Mouse (Mus musculus): ENCODE results near the gene Nup214. TPM values are rescaled to one million over a fixed set of nuclear protein-coding genes. Genes with fewer than 3 reads are reported as not detected.

Nup214 gene
- polyA plus RNA-seq, 1 experiment = 42.2 TPM

- Histone ChIP-seq H3K79me3 (ENCODE audit: low read depth) (no peaks in the 10 kb centered on the region), H3ac (ENCODE audit: control insufficient read depth, insufficient read length, low read depth) (no peak overlapping the region), H3K4me3 (ENCODE audit: insufficient read depth, poor library complexity, severe bottlenecking) (peak overlapping the region; percentile 2), H3K27me3 (ENCODE audit: control insufficient read depth, insufficient read depth, insufficient read length) (peaks cover 67% of the 10 kb centered on the region), H3K36me3 (ENCODE audit: control insufficient read depth, insufficient read depth) (no peaks in the 10 kb centered on the region), H3K79me2 (ENCODE audit: control insufficient read depth, insufficient read depth) (no peaks in the 10 kb centered on the region)
- TF ChIP-seq CEBPB (IDR thresholded peaks at IDR 0.05; ENCODE audit: low read depth) (no peak), MYOD1 (IDR thresholded peaks at IDR 0.05; ENCODE audit: control insufficient read depth, insufficient read length, low read depth) (no peak), MAX (IDR thresholded peaks at IDR 0.05) (no peak), FOSL1 (IDR thresholded peaks at IDR 0.05; ENCODE audit: insufficient read depth, low read length, poor library complexity, severe bottlenecking) (no peak), USF1 (IDR thresholded peaks at IDR 0.05; ENCODE audit: low read depth) (no peak), MYOG (IDR thresholded peaks at IDR 0.05; ENCODE audit: control insufficient read depth, extremely low read depth, insufficient read length) (no peak), CTCF (IDR thresholded peaks at IDR 0.05; ENCODE audit: control insufficient read depth, insufficient read depth, insufficient read length) (no peak)
Measured at GRCm38 (mm10) chr2:32070747-32071146, 96.5 kb downstream of the Nup214 start.

GRCm38 (mm10) chr2:32074404-32074803 lies 100.2 kb downstream of the Nup214 start:
- H3ac ChIP-seq (ENCODE audit: control insufficient read depth, insufficient read length, low read depth) = no peak overlapping the region
- TF ChIP-seq MAX (IDR thresholded peaks at IDR 0.05) = no peak
- no peak for TF ChIP-seq MYOG (IDR thresholded peaks at IDR 0.05; ENCODE audit: control insufficient read depth, extremely low read depth, insufficient read length)
- no peak for TF ChIP-seq USF1 (IDR thresholded peaks at IDR 0.05; ENCODE audit: low read depth)
- TF ChIP-seq CTCF (IDR thresholded peaks at IDR 0.05; ENCODE audit: control insufficient read depth, insufficient read depth, insufficient read length) = no peak
- TF ChIP-seq FOSL1 (IDR thresholded peaks at IDR 0.05; ENCODE audit: insufficient read depth, low read length, poor library complexity, severe bottlenecking) = no peak
- no peak for TF ChIP-seq CEBPB (IDR thresholded peaks at IDR 0.05; ENCODE audit: low read depth)
- TF ChIP-seq MYOD1 (IDR thresholded peaks at IDR 0.05; ENCODE audit: control insufficient read depth, insufficient read length, low read depth) = no peak

GRCm38 (mm10) chr2:32075368-32075767 lies 101.1 kb downstream of the Nup214 start:
- H3K27me3 ChIP-seq (ENCODE audit: control insufficient read depth, insufficient read depth, insufficient read length) = peaks cover 50% of the 10 kb centered on the region
- H3K79me3 ChIP-seq (ENCODE audit: low read depth) = no peaks in the 10 kb centered on the region
- H3K79me2 ChIP-seq (ENCODE audit: control insufficient read depth, insufficient read depth) = no peaks in the 10 kb centered on the region
- no peak overlapping the region for H3ac ChIP-seq (ENCODE audit: control insufficient read depth, insufficient read length, low read depth)
- no peak for TF ChIP-seq USF1 (IDR thresholded peaks at IDR 0.05; ENCODE audit: low read depth)
- no peak for TF ChIP-seq MYOG (IDR thresholded peaks at IDR 0.05; ENCODE audit: control insufficient read depth, extremely low read depth, insufficient read length)
- no peak for TF ChIP-seq MYOD1 (IDR thresholded peaks at IDR 0.05; ENCODE audit: control insufficient read depth, insufficient read length, low read depth)
- TF ChIP-seq CEBPB (IDR thresholded peaks at IDR 0.05; ENCODE audit: low read depth) = no peak
- TF ChIP-seq MAX (IDR thresholded peaks at IDR 0.05) = no peak
- no peak for TF ChIP-seq CTCF (IDR thresholded peaks at IDR 0.05; ENCODE audit: control insufficient read depth, insufficient read depth, insufficient read length)
- no peak for TF ChIP-seq FOSL1 (IDR thresholded peaks at IDR 0.05; ENCODE audit: insufficient read depth, low read length, poor library complexity, severe bottlenecking)
- no peak overlapping the region for H3K4me3 ChIP-seq (ENCODE audit: insufficient read depth, poor library complexity, severe bottlenecking)
- H3K36me3 ChIP-seq (ENCODE audit: control insufficient read depth, insufficient read depth) = no peaks in the 10 kb centered on the region

More at GRCm38 (mm10) chr2:32074404-32074803, 100.2 kb downstream of the Nup214 start:
- H3K36me3 ChIP-seq (ENCODE audit: control insufficient read depth, insufficient read depth) = no peaks in the 10 kb centered on the region
- H3K79me2 ChIP-seq (ENCODE audit: control insufficient read depth, insufficient read depth) = no peaks in the 10 kb centered on the region
- no peaks in the 10 kb centered on the region for H3K79me3 ChIP-seq (ENCODE audit: low read depth)
- peaks cover 52% of the 10 kb centered on the region for H3K27me3 ChIP-seq (ENCODE audit: control insufficient read depth, insufficient read depth, insufficient read length)
- H3K4me3 ChIP-seq (ENCODE audit: insufficient read depth, poor library complexity, severe bottlenecking) = no peak overlapping the region

- no peaks in the 10 kb centered on the region for H3K36me3 ChIP-seq (ENCODE audit: control insufficient read depth, insufficient read depth)
- H3K27me3 ChIP-seq (ENCODE audit: control insufficient read depth, insufficient read depth, insufficient read length) = peaks cover 56% of the 10 kb centered on the region
- H3K79me2 ChIP-seq (ENCODE audit: control insufficient read depth, insufficient read depth) = no peaks in the 10 kb centered on the region
- no peak for TF ChIP-seq USF1 (IDR thresholded peaks at IDR 0.05; ENCODE audit: low read depth)
- TF ChIP-seq MAX (IDR thresholded peaks at IDR 0.05) = no peak
- no peak overlapping the region for H3ac ChIP-seq (ENCODE audit: control insufficient read depth, insufficient read length, low read depth)
- H3K4me3 ChIP-seq (ENCODE audit: insufficient read depth, poor library complexity, severe bottlenecking) = no peak overlapping the region
- no peaks in the 10 kb centered on the region for H3K79me3 ChIP-seq (ENCODE audit: low read depth)
Measured at GRCm38 (mm10) chr2:32077744-32078143, 103.5 kb downstream of the Nup214 start.

GRCm38 (mm10) chr2:32078522-32078921 lies 104.3 kb downstream of the Nup214 start:
- no peaks in the 10 kb centered on the region for H3K36me3 ChIP-seq (ENCODE audit: control insufficient read depth, insufficient read depth)
- H3K79me3 ChIP-seq (ENCODE audit: low read depth) = no peaks in the 10 kb centered on the region
- no peak overlapping the region for H3K4me3 ChIP-seq (ENCODE audit: insufficient read depth, poor library complexity, severe bottlenecking)
- H3K27me3 ChIP-seq (ENCODE audit: control insufficient read depth, insufficient read depth, insufficient read length) = peaks cover 61% of the 10 kb centered on the region
- no peak overlapping the region for H3ac ChIP-seq (ENCODE audit: control insufficient read depth, insufficient read length, low read depth)
- no peak for TF ChIP-seq USF1 (IDR thresholded peaks at IDR 0.05; ENCODE audit: low read depth)
- no peak for TF ChIP-seq MYOG (IDR thresholded peaks at IDR 0.05; ENCODE audit: control insufficient read depth, extremely low read depth, insufficient read length)
- TF ChIP-seq CTCF (IDR thresholded peaks at IDR 0.05; ENCODE audit: control insufficient read depth, insufficient read depth, insufficient read length) = no peak
- TF ChIP-seq CEBPB (IDR thresholded peaks at IDR 0.05; ENCODE audit: low read depth) = no peak
- TF ChIP-seq FOSL1 (IDR thresholded peaks at IDR 0.05; ENCODE audit: insufficient read depth, low read length, poor library complexity, severe bottlenecking) = no peak
- TF ChIP-seq MAX (IDR thresholded peaks at IDR 0.05) = no peak
- TF ChIP-seq MYOD1 (IDR thresholded peaks at IDR 0.05; ENCODE audit: control insufficient read depth, insufficient read length, low read depth) = no peak
- H3K79me2 ChIP-seq (ENCODE audit: control insufficient read depth, insufficient read depth) = no peaks in the 10 kb centered on the region

GRCm38 (mm10) chr2:32079191-32079725 lies 105.0 kb downstream of the Nup214 start:
- H3ac ChIP-seq (ENCODE audit: control insufficient read depth, insufficient read length, low read depth) = no peak overlapping the region
- no peak overlapping the region for H3K4me3 ChIP-seq (ENCODE audit: insufficient read depth, poor library complexity, severe bottlenecking)
- no peak for TF ChIP-seq FOSL1 (IDR thresholded peaks at IDR 0.05; ENCODE audit: insufficient read depth, low read length, poor library complexity, severe bottlenecking)
- no peak for TF ChIP-seq MAX (IDR thresholded peaks at IDR 0.05)
- no peak for TF ChIP-seq USF1 (IDR thresholded peaks at IDR 0.05; ENCODE audit: low read depth)
- TF ChIP-seq CEBPB (IDR thresholded peaks at IDR 0.05; ENCODE audit: low read depth) = no peak
- TF ChIP-seq MYOG (IDR thresholded peaks at IDR 0.05; ENCODE audit: control insufficient read depth, extremely low read depth, insufficient read length) = no peak
- TF ChIP-seq CTCF (IDR thresholded peaks at IDR 0.05; ENCODE audit: control insufficient read depth, insufficient read depth, insufficient read length) = no peak
- no peak for TF ChIP-seq MYOD1 (IDR thresholded peaks at IDR 0.05; ENCODE audit: control insufficient read depth, insufficient read length, low read depth)

More at GRCm38 (mm10) chr2:32079191-32079725, 105.0 kb downstream of the Nup214 start:
- Histone ChIP-seq H3K79me3 (ENCODE audit: low read depth) (no peaks in the 10 kb centered on the region), H3K27me3 (ENCODE audit: control insufficient read depth, insufficient read depth, insufficient read length) (peaks cover 62% of the 10 kb centered on the region), H3K36me3 (ENCODE audit: control insufficient read depth, insufficient read depth) (no peaks in the 10 kb centered on the region), H3K79me2 (ENCODE audit: control insufficient read depth, insufficient read depth) (no peaks in the 10 kb centered on the region)
